Mouse (Mus musculus) MEL (cell line): Measurements from ENCODE around the gene Sox6. TPM values are rescaled to one million over a fixed set of nuclear protein-coding genes. Genes with fewer than 3 reads are reported as not detected.

Source experiments
- DNase-seq: peaks from one replicate; pipeline ENCODE4 v3.0.0; 2011; ENCODE audit warnings: low read depth, low spot score
- H3K27ac ChIP-seq: 2 replicates; pipeline ENCODE4 v1.5.1; 2012; ENCODE audit warnings: low read depth, mild to moderate bottlenecking, control low read depth, low read length, moderate library complexity; ENCODE audit not compliant: control insufficient read depth
- H3K27me3 ChIP-seq, 2 experiments: fragments of 150-350 bp in 1 of 2; sonication (generic) in 1 of 2; 2 replicates each; pipeline ENCODE4 v1.6.1; 2012; ENCODE audit warnings: low read length in 2 of 2, mild to moderate bottlenecking in 2 of 2, improper control_type of control experiment in 1 of 2, moderate library complexity in 1 of 2; ENCODE audit not compliant: insufficient read depth in 2 of 2, control insufficient read depth in 1 of 2
- H3K36me3 ChIP-seq, 2 experiments: 2 replicates each; pipeline ENCODE4 v1.6.1; 2012 to 2014; ENCODE audit warnings: low read length in 2 of 2, improper control_type of control experiment in 1 of 2, inconsistent platforms in 1 of 2, mild to moderate bottlenecking in 1 of 2; ENCODE audit not compliant: insufficient read depth in 2 of 2, control insufficient read depth in 1 of 2
- H3K4me1 ChIP-seq, 2 experiments: fragments of 150-350 bp in 1 of 2; sonication (generic) in 1 of 2; 2 replicates each; pipeline ENCODE4 v1.6.1; 2012; ENCODE audit warnings: low read length in 2 of 2, improper control_type of control experiment in 1 of 2, mild to moderate bottlenecking in 1 of 2; ENCODE audit not compliant: insufficient read depth in 2 of 2, control insufficient read depth in 1 of 2
- H3K4me3 ChIP-seq, 2 experiments: fragments of 150-350 bp in 1 of 2; sonication (generic) in 1 of 2; 2 replicates each; pipeline ENCODE4 v1.5.1; 2012; ENCODE audit warnings: low read depth in 2 of 2, low read length in 2 of 2, mild to moderate bottlenecking in 2 of 2, moderate library complexity in 2 of 2, control low read depth in 1 of 2, improper control_type of control experiment in 1 of 2; ENCODE audit not compliant: control insufficient read depth in 1 of 2, insufficient read depth in 1 of 2
- H3K79me2 ChIP-seq: 2 replicates; pipeline ENCODE4 v1.6.1; 2012; ENCODE audit warnings: mild to moderate bottlenecking, low read length, moderate library complexity; ENCODE audit not compliant: control insufficient read depth, poor library complexity, insufficient read depth
- H3K9ac ChIP-seq: 2 replicates; pipeline ENCODE4 v1.6.1; 2012; ENCODE audit warnings: low read depth, mild to moderate bottlenecking, control low read depth, low read length, moderate library complexity; ENCODE audit not compliant: control insufficient read depth, poor library complexity, severe bottlenecking
- H3K9me3 ChIP-seq: fragments of 150-350 bp; sonication (generic); replicated peaks from 2 replicates; pipeline ENCODE4 v1.6.1; 2012; ENCODE audit warnings: mild to moderate bottlenecking, low read length, improper control_type of control experiment, moderate library complexity; ENCODE audit not compliant: insufficient read depth
- BHLHE40 ChIP-seq: IDR thresholded peaks from 2 replicates; pipeline ENCODE4 v1.6.1; 2012; ENCODE audit warnings: low read depth, mild to moderate bottlenecking, inconsistent platforms, low read length, improper control_type of control experiment, borderline replicate concordance
- CHD1 ChIP-seq: IDR thresholded peaks from 2 replicates; pipeline ENCODE4 v1.6.1; 2012; ENCODE audit warnings: low read depth, mild to moderate bottlenecking, inconsistent platforms, low read length, improper control_type of control experiment
- CHD2 ChIP-seq: IDR thresholded peaks from 2 replicates; pipeline ENCODE4 v1.6.1; 2011; ENCODE audit warnings: low read length, improper control_type of control experiment
- E2F4 ChIP-seq: IDR thresholded peaks from 2 replicates; pipeline ENCODE4 v1.6.1; 2011; ENCODE audit warnings: low read depth, low read length, improper control_type of control experiment, borderline replicate concordance
- ELF1 ChIP-seq: IDR thresholded peaks from 2 replicates; pipeline ENCODE4 v1.6.1; 2014; ENCODE audit warnings: low read depth, mild to moderate bottlenecking, inconsistent platforms, low read length, improper control_type of control experiment, moderate library complexity
- GABPA ChIP-seq: IDR thresholded peaks from 2 replicates; pipeline ENCODE4 v1.6.1; 2012; ENCODE audit warnings: low read depth, mild to moderate bottlenecking, inconsistent platforms, low read length, improper control_type of control experiment, moderate library complexity
- GATA1 ChIP-seq: IDR thresholded peaks from 2 replicates; pipeline ENCODE4 v1.6.1; 2011; ENCODE audit warnings: low read depth, low read length, improper control_type of control experiment
- HCFC1 ChIP-seq: IDR thresholded peaks from 2 replicates; pipeline ENCODE4 v1.6.1; 2012; ENCODE audit warnings: low read depth, mild to moderate bottlenecking, inconsistent platforms, low read length, improper control_type of control experiment, moderate library complexity
- MAZ ChIP-seq: IDR thresholded peaks from 2 replicates; pipeline ENCODE4 v1.6.1; 2012; ENCODE audit warnings: low read depth, mild to moderate bottlenecking, inconsistent platforms, low read length, improper control_type of control experiment
- MEF2A ChIP-seq: IDR thresholded peaks from 2 replicates; pipeline ENCODE4 v1.6.1; 2014; ENCODE audit warnings: low read depth, mild to moderate bottlenecking, inconsistent platforms, low read length, improper control_type of control experiment; ENCODE audit not compliant: poor library complexity, insufficient replicate concordance, severe bottlenecking; ENCODE audit errors: extremely low read depth
- MXI1 ChIP-seq: IDR thresholded peaks from 2 replicates; pipeline ENCODE4 v1.6.1; 2011; ENCODE audit warnings: mild to moderate bottlenecking, low read depth, low read length, improper control_type of control experiment
- MYB ChIP-seq: IDR thresholded peaks from 2 replicates; pipeline ENCODE4 v1.6.1; 2011; ENCODE audit warnings: mild to moderate bottlenecking, low read depth, low read length, improper control_type of control experiment
- MYC ChIP-seq: IDR thresholded peaks from 2 replicates; pipeline ENCODE4 v1.6.1; 2011; ENCODE audit warnings: low read depth, mild to moderate bottlenecking, low read length, improper control_type of control experiment, moderate library complexity
- NRF1 ChIP-seq: IDR thresholded peaks from 2 replicates; pipeline ENCODE4 v1.6.1; 2014; ENCODE audit warnings: low read depth, mild to moderate bottlenecking, inconsistent platforms, low read length, improper control_type of control experiment, moderate library complexity; ENCODE audit not compliant: poor library complexity, insufficient read depth, severe bottlenecking
- POLR2AphosphoS2 ChIP-seq: IDR thresholded peaks from 2 replicates; pipeline ENCODE4 v1.6.1; 2011; ENCODE audit warnings: low read length, improper control_type of control experiment
- POLR2AphosphoS5 ChIP-seq: IDR thresholded peaks from 2 replicates; pipeline ENCODE4 v1.6.1; 2012; ENCODE audit warnings: low read depth, borderline replicate concordance, mild to moderate bottlenecking, inconsistent platforms, low read length, moderate library complexity, mixed read lengths
- RCOR1 ChIP-seq: IDR thresholded peaks from 2 replicates; pipeline ENCODE4 v1.6.1; 2012; ENCODE audit warnings: low read depth, mild to moderate bottlenecking, inconsistent platforms, low read length, improper control_type of control experiment
- SMC3 ChIP-seq: IDR thresholded peaks from 2 replicates; pipeline ENCODE4 v1.6.1; 2011; ENCODE audit warnings: low read depth, low read length, improper control_type of control experiment
- TBP ChIP-seq: IDR thresholded peaks from 2 replicates; pipeline ENCODE4 v1.8.0; 2011; ENCODE audit warnings: low read depth, low read length, improper control_type of control experiment
- TCF12 ChIP-seq: IDR thresholded peaks from 2 replicates; pipeline ENCODE4 v1.6.1; 2014; ENCODE audit warnings: low read depth, mild to moderate bottlenecking, inconsistent platforms, low read length, improper control_type of control experiment, moderate library complexity
- UBTF ChIP-seq: IDR thresholded peaks from 2 replicates; pipeline ENCODE4 v1.6.1; 2012; ENCODE audit warnings: low read depth, mild to moderate bottlenecking, inconsistent platforms, low read length, improper control_type of control experiment, moderate library complexity, borderline replicate concordance; ENCODE audit not compliant: insufficient read depth
- USF1 ChIP-seq: IDR thresholded peaks from 2 replicates; pipeline ENCODE4 v1.6.1; 2014; ENCODE audit warnings: low read depth, mild to moderate bottlenecking, inconsistent platforms, low read length, improper control_type of control experiment, moderate library complexity
- ZMIZ1 ChIP-seq: IDR thresholded peaks from 2 replicates; pipeline ENCODE4 v1.6.1; 2012; ENCODE audit warnings: low read depth, mild to moderate bottlenecking, inconsistent platforms, low read length, improper control_type of control experiment, moderate library complexity
- ZNF384 ChIP-seq: IDR thresholded peaks from 2 replicates; pipeline ENCODE4 v1.6.1; 2012; ENCODE audit warnings: low read depth, mild to moderate bottlenecking, inconsistent platforms, low read length, improper control_type of control experiment
- polyA plus RNA-seq, 2 experiments: library from polyadenylated mRNA; stranded (reverse) in 1 of 2; unstranded in 1 of 2; fragments of >175 nt in 1 of 2; fragments of >200 nt in 1 of 2; gene quantifications; 2 replicates each; pipeline versions ENCODE4 v1.2.1 to v1.2.4; 2012; ENCODE audit warnings: low replicate concordance in 2 of 2, low read depth in 1 of 2; ENCODE audit not compliant: insufficient read length in 2 of 2, insufficient read depth in 1 of 2, missing spikeins in 1 of 2
- total RNA-seq: library from RNA; depleted of rRNA; stranded (reverse); fragments of 300-350 nt; gene quantifications from 2 replicates; pipeline ENCODE4 v1.2.3, GENCODE M21; 2012

The Sox6 gene
- total and polyA plus RNA-seq, 3 experiments = 2.6 to 4.6 TPM; not detected in 1

- no peak for DNase-seq
- H3K27me3 ChIP-seq = no peaks in the 10 kb centered on the region
- H3K9ac ChIP-seq = no peak overlapping the region
- no peaks in the 10 kb centered on the region for H3K36me3 ChIP-seq
- no peak overlapping the region for H3K27ac ChIP-seq
- no peaks in the 10 kb centered on the region for H3K9me3 ChIP-seq
- no peak overlapping the region for H3K4me3 ChIP-seq
- TF ChIP-seq NRF1 (no peak), UBTF (no peak), MXI1 (no peak), HCFC1 (no peak), POLR2AphosphoS2 (no peak), TBP (no peak)
- H3K79me2 ChIP-seq = no peaks in the 10 kb centered on the region
- no peaks in the 10 kb centered on the region for H3K4me1 ChIP-seq
Measured at GRCm38 (mm10) chr7:115766316-115766715, 272.3 kb downstream of the Sox6 start.

- TF ChIP-seq CHD1 = no peak
- Histone ChIP-seq H3K9ac (no peak overlapping the region), H3K4me1 (no peaks in the 10 kb centered on the region), H3K36me3 (no peaks in the 10 kb centered on the region), H3K9me3 (no peaks in the 10 kb centered on the region), H3K79me2 (no peaks in the 10 kb centered on the region), H3K4me3 (no peak overlapping the region), H3K27ac (no peak overlapping the region), H3K27me3 (no peaks in the 10 kb centered on the region)
- no peak for DNase-seq
Measured at GRCm38 (mm10) chr7:115763851-115764250, 274.7 kb downstream of the Sox6 start.

GRCm38 (mm10) chr7:115758172-115758571, 280.4 kb downstream of the Sox6 start:
- TF ChIP-seq BHLHE40 (no peak), MYC (no peak), CHD2 (no peak), ZNF384 (no peak), E2F4 (no peak), USF1 (no peak), GABPA (no peak), TCF12 (no peak), MAZ (no peak), MEF2A (no peak), SMC3 (no peak), MYB (no peak), NRF1 (no peak), GATA1 (no peak), ZMIZ1 (no peak), RCOR1 (no peak), HCFC1 (no peak), POLR2AphosphoS5 (no peak), ELF1 (no peak), CHD1 (no peak)
- H3K36me3 ChIP-seq = no peaks in the 10 kb centered on the region
- DNase-seq = no peak
- H3K9me3 ChIP-seq = no peaks in the 10 kb centered on the region
- H3K4me3 ChIP-seq = no peak overlapping the region
- H3K79me2 ChIP-seq = no peaks in the 10 kb centered on the region
- no peaks in the 10 kb centered on the region; a peak in 1 of 4 replicates for H3K27me3 ChIP-seq
- H3K4me1 ChIP-seq = no peaks in the 10 kb centered on the region
- no peak overlapping the region for H3K27ac ChIP-seq
- no peak overlapping the region for H3K9ac ChIP-seq
